Mouse (Mus musculus) cortical plate, adult 2 months (tissue): ENCODE measurements around the gene Crct1.

Source experiments
- CTCF ChIP-seq: fragments of 200-500 bp; IDR thresholded peaks from 2 replicates; pipeline ENCODE4 v1.5.1; 2011; ENCODE audit warnings: mild to moderate bottlenecking, control low read depth, low read length; ENCODE audit not compliant: insufficient read depth; ENCODE audit errors: extremely low read depth
- POLR2A ChIP-seq: fragments of 200-500 bp; IDR thresholded peaks from 2 replicates; pipeline ENCODE4 v1.6.1; 2011; ENCODE audit warnings: mild to moderate bottlenecking, low read length, control low read depth; ENCODE audit not compliant: insufficient read depth; ENCODE audit errors: extremely low read depth

DNA sequence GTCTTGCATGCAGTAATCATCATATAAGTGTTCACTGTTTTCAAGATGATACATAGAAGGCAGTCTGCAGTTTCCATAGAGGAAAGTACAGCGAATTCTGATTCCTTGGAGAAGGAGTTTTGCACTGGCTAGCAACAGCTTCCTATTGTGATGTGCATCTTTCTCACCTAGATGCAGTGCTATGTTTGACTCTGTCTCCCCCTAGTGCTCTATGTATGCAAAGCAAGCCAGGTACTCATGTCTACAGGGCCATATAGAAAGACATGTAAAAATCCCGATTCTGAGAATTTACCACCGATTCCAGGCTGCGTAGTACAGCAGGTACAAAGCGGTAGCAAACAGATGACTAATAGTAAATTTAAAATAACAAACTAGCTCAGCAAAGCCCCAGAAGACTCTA lies 16.0 kb upstream of the Crct1 start:
- TF ChIP-seq CTCF (peak; percentile 82), POLR2A (no peak)
